Mouse (Mus musculus) embryonic fibroblast, embryonic 13.5 days (primary cell): ENCODE results near the gene D930048N14Rik. TPM values are rescaled to one million over a fixed set of nuclear protein-coding genes. Genes with fewer than 3 reads are reported as not detected.
A peak's percentile ranks its signal among the peaks of the same experiment; 100 is the strongest.
"Not testable (repeated sequence)": the region's sequence is repeated elsewhere in the genome, so short reads cannot be mapped to it uniquely, and the experiment has no call there.

Source experiments
- H3K27ac ChIP-seq: 2 replicates; pipeline ENCODE4 v1.5.1; 2012; ENCODE audit warnings: low read length, control low read depth, inconsistent platforms; ENCODE audit not compliant: insufficient read depth
- H3K4me1 ChIP-seq: 2 replicates; pipeline ENCODE4 v1.6.1; 2011; ENCODE audit warnings: low read length; ENCODE audit not compliant: control insufficient read depth, insufficient read depth
- H3K4me3 ChIP-seq: 2 replicates; pipeline ENCODE4 v1.5.1; 2011; ENCODE audit warnings: mild to moderate bottlenecking, control low read depth, low read length; ENCODE audit not compliant: insufficient read depth
- CTCF ChIP-seq: IDR thresholded peaks from 2 replicates; pipeline ENCODE4 v1.5.1; 2011; ENCODE audit warnings: mild to moderate bottlenecking, control low read depth, low read length, moderate library complexity, borderline replicate concordance; ENCODE audit not compliant: insufficient read depth
- POLR2A ChIP-seq: IDR thresholded peaks from 2 replicates; pipeline ENCODE4 v1.6.1; 2011; ENCODE audit warnings: low read depth, mild to moderate bottlenecking, control low read depth, low read length, moderate library complexity
- polyA plus RNA-seq: library from polyadenylated mRNA; stranded (reverse); fragments of >200 nt; gene quantifications from 2 replicates; pipeline ENCODE4 v1.2.4, GENCODE M21; 2011; ENCODE audit warnings: low read depth; ENCODE audit not compliant: missing spikeins, insufficient read length

The D930048N14Rik gene
- polyA plus RNA-seq, 1 experiment = 0.30 TPM

DNA sequence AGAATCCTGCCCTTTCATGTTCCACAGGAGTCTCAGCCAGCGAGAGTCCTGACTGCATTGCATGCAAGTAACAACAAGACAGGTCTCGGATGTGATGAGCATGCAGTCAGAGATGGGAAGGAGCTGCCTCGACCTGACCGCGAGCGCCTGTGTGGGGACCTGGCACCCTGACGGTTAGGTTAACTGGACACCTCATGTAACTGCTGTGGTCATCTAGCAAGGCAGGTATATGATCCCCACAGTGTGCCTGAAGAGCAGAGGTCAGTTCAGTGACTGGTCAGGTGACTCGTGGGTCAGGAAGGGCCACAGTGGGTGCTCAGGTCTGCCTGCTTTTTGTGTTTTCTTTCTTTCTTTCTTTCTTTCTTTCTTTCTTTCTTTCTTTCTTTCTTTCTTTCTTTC, 31.2 kb downstream of the D930048N14Rik start:
- no peak overlapping the region for H3K27ac ChIP-seq
- TF ChIP-seq POLR2A (no peak), CTCF (no peak)
- no peak overlapping the region for H3K4me3 ChIP-seq
- no peaks in the 10 kb centered on the region for H3K4me1 ChIP-seq

DNA sequence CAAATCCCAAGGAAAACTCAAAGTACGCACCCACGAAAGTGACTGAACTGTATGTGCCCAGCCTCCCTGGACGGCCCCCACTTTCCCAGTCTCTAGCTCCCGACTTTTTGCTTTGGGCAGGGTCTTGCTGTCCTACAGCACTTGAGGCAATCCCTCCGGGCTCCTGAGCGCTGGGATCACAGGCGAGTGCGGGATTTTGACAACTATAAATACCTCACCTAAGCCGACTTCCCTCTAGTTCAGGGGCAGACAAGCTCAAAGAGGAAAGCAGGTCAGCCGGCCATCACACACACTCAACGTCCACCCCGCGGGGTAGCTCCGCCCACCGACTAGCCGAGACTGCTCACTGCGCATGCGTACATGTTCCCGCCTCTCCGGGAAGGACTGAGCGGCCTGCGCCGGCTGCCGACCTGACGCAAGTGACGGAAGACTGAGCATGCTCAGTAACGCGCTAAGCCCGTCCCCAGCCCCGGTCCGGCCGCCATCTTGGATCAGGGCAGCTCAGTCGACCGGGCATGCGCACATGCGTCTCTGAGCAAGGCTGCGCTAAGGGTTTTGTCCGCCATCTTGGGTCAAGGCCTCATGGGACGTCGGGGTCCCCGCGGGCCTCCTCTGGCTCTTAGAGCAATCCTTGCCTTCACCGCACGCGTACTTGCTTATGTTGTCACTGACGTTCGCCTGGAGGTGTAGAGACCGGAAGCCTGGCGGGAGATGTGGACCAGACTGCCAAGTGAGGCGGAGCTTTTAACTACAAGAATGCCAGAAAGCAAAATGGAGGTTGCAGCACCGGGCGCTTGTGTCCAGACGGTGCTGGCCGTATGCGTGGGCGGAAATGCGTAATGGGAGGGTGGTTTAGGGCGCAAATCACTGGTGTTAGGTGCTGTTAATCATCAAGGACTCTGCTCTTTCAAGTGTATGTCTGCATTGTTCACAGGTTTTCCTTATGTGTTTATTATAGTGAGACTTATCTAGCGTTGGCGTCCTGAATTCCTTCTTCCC, 37.9 kb downstream of the D930048N14Rik start, which contains the start of gene 0610009B22Rik:
0610009B22Rik (minus strand) TSS at position 545 of the 999 bp plus-strand sequence.
- Histone ChIP-seq H3K4me3 (peak within 1 kb of the TSS; percentile 86), H3K27ac (peak within 1 kb of the TSS; percentile 99), H3K4me1 (no peaks in the 10 kb centered on the region)
- peak; percentile 97 for TF ChIP-seq POLR2A
- no peak for TF ChIP-seq CTCF

DNA sequence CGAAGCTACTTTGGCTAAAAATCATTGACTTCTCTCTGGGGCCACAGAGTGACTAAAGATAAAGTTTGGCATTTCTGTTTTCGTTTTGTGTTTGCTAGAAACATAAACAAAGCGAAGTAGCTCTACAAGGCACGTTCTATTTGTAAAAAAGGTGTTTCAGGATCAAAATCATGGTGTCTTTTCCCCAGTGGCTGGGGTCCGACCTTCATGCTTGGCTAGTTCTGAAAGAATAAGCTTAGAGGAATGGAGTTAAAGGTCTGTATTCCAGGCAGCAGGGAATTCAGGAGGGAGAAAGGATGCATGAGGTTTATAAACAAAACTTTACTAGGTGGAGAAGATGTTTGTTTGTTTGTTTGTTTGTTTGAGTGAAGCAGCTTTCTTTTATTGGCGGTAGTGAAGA, 38.6 kb downstream of the D930048N14Rik start:
- Histone ChIP-seq H3K4me1 (no peaks in the 10 kb centered on the region), H3K27ac (peak overlapping the region; percentile 99), H3K4me3 (peak overlapping the region; percentile 50)
- TF ChIP-seq POLR2A (no peak), CTCF (no peak)

DNA sequence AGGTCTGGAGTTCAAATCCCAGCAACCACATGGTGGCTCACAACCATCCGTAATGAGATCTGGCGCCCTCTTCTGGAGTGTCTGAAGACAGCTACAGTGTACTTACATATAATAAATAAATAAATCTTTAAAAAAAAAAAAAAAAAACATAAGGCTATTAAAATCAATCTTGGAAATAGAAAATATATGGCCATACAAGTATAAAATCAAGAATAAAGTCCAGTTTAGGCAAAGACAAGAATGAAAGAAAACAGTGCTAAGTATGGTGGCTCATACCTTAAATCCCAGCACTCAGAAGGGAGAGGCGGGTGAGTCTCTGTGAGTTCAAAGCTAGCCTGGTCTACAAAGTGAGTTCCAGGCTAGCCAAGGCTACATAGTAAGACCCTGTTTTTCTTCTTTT, 39.8 kb downstream of the D930048N14Rik start:
- H3K4me3 ChIP-seq, H3K4me1 ChIP-seq: not testable (repeated sequence)

DNA sequence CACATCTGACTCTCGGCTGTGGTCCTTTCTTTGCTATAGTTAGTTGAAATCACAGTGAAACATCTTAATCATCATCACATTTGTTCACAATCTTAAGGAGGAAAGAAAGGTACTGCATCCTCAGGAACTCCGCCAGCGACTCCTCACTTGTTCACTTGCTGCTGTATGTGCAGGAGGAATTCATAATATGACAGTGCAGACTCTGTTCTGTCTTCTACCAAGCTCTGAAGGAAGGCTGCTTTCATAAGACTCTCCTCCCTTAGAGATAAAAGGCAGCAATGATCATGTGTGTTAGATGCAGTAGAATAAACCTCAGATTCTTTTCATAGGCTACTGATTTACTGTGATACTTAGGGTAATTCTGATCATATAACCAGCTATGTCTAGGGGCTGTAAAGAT, 44.2 kb downstream of the D930048N14Rik start:
- Histone ChIP-seq H3K4me3 (no peak overlapping the region), H3K27ac (no peak overlapping the region), H3K4me1 (no peaks in the 10 kb centered on the region)
- TF ChIP-seq POLR2A = no peak
- TF ChIP-seq CTCF = no peak

More for the DNA sequence above, 39.8 kb downstream of the D930048N14Rik start:
- not testable (repeated sequence) for H3K27ac ChIP-seq

DNA sequence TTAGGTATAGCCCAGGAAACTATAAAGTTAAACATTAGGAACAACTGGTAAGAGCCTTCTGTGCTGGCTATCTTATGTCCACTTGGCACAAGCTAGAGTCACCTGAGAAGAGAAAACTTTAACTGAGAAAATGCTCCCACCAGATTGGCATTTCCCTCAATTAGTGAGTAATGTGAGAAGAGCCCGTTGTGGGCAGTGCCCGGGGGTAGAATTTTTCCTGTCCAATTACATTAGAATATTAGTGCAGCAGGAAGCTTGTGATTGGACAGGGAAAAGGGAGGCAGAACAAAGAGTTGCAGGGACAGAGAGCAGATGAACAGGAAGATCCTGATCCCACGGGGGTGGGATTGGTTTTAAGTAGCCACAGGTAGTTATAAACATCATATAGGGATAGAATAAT, 52.1 kb downstream of the D930048N14Rik start:
- Histone ChIP-seq H3K4me1 (no peaks in the 10 kb centered on the region), H3K27ac (no peak overlapping the region), H3K4me3 (no peak overlapping the region)
- TF ChIP-seq POLR2A = no peak
- TF ChIP-seq CTCF = no peak

DNA sequence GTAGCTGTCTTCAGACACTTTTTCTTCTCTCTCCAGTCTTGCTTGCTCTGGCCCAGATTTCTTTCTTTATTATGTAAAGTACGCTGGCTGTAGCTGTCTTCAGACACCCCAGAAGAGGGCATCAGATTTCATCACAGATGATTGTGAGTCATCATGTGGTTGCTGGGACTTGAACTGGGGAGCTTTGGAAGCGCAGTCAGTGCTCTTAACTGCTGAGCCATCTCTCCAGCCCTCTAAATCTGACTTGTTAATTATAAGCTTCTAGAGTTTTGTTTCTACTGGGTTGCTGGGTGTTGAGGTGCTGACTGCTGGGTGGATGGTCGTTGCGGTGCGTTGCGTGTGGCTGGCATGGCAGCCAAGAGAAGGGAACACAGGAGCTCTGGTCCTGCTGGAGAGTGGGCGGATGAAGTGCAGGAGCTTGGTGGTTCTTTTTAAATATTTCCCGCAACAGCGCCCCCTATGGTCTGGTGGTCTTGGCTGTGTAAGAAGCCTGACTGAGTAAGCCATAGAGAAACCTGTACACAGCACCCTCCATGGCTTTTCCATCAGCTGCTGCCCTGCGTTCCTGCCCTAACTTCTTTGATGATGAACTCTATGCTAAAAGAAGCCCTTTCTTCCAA, 52.7 kb downstream of the D930048N14Rik start:
- no peak for TF ChIP-seq CTCF
- no peak for TF ChIP-seq POLR2A
- H3K27ac ChIP-seq = no peak overlapping the region
- no peaks in the 10 kb centered on the region for H3K4me1 ChIP-seq
- no peak overlapping the region for H3K4me3 ChIP-seq

DNA sequence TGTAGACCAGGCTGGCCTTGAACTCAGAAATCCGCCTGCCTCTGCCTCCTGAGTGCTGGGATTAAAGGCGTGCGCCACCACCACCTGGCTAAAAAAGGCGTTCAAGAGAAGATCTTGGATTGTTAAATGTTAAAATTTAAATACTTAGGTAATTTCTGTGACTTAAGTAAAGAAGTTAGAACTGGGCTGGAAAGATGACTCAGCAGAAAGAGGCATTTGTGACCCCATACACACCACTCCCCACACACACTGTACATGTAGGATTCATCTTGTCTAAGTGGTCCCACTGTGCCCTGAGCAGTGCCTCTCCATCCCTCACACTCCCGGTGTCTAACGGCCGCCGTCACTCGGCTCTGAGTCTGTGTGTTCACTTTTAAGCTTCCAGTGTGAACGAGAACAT, 55.7 kb downstream of the D930048N14Rik start:
- no peak overlapping the region for H3K27ac ChIP-seq
- no peak overlapping the region for H3K4me3 ChIP-seq
- no peak for TF ChIP-seq CTCF
- TF ChIP-seq POLR2A = no peak
- H3K4me1 ChIP-seq = no peaks in the 10 kb centered on the region

DNA sequence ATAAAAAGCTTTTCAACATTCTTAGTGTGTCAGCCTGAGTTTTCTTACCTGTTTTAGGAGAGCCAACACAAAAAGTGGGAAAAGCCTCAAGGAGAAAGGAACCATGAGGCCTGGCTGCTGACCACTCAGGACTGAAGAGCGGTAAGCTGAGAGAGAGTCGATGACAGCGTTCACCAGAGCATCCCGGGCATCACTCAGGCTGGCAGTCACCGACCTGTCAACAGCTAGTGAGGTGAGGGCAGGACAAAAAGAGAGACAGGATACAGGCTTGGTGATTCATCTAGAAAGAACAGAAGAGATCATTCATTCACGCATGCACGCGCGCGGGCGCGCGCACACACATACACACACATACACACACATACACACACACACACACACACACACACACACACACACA, 56.3 kb downstream of the D930048N14Rik start:
- Histone ChIP-seq H3K4me1 (no peaks in the 10 kb centered on the region), H3K27ac (no peak overlapping the region), H3K4me3 (no peak overlapping the region)
- no peak for TF ChIP-seq POLR2A
- TF ChIP-seq CTCF = no peak

Other genes starting within 250 kb of the D930048N14Rik start
- 12.0 and 14.2 TPM in 2 replicates for gene Phykpl, start 66.2 kb upstream of the D930048N14Rik start, polyA plus RNA-seq
- gene Hnrnpab, start 44.1 kb upstream of the D930048N14Rik start, polyA plus RNA-seq = 361 and 364 TPM in 2 replicates
- 61.2 and 70.9 TPM in 2 replicates for gene Nhp2, start 31.2 kb upstream of the D930048N14Rik start, polyA plus RNA-seq
- gene Rmnd5b, start 15.1 kb upstream of the D930048N14Rik start, polyA plus RNA-seq = 17.5 and 20.0 TPM in 2 replicates
- gene N4bp3, start 112 bp upstream of the D930048N14Rik start, polyA plus RNA-seq = 0.35 and 1.8 TPM in 2 replicates
- 30.8 and 31.2 TPM in 2 replicates for gene 0610009B22Rik, start 37.9 kb downstream of the D930048N14Rik start, polyA plus RNA-seq
- 42.0 and 46.5 TPM in 2 replicates for gene Sec24a, start 112.7 kb downstream of the D930048N14Rik start, polyA plus RNA-seq
- 68.5 and 73.9 TPM in 2 replicates for gene Sar1b, start 112.7 kb downstream of the D930048N14Rik start, polyA plus RNA-seq
- 3.7 and 5.8 TPM in 2 replicates for gene Jade2, start 206.7 kb downstream of the D930048N14Rik start, polyA plus RNA-seq